Mouse (Mus musculus): ENCODE measurements around the gene Pla2g12b. TPM values are rescaled to one million over a fixed set of nuclear protein-coding genes. Genes with fewer than 3 reads are reported as not detected.

Gene Pla2g12b
- polyA plus RNA-seq (2012; rRNA removed) = not detected in 2 replicates

DNA sequence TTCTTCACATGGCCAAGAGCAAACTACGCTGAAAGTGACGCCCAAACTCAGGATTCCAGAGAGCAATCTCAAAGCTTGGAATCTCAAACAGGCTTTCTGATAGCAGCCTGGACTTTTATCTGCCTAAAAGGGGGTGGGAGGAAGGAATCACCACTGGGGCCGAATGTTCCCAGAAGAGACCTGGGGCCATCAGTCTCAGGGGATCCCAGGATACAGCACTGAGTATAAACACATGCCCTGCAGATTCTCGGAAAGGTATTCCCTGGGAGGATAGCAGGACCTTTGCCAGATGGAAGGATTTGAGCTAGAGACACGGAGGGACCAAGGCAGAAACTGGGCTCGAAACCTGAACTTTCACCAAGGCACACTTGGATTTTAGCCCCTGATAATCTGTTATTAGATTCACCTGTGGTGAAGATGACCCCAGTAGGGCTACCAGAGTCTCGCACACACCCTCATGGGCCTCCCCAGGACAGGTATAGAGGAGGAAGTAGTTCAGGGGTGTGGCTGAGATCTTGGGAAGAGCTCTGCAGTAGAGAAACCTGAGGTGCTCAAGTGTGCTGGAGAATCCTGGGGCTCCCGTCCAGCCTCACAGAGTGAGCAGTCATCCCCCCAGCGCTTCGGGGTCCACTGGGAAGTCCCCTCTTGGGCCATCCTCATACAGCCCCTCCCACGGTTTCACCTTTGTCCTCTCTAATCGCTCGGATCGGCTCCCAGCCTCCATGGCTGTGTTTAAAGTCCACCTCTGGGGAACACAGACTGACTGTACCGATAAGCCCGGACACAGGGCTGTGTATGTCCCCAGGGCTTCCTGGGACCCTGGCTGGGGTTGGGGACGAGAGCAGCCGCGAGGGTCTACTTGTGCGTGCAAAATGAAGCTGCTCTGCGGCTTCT, at the start of gene Pla2g12b:
Gene Pla2g12b, plus strand, starts transcription at position 762 of the 894 bp plus-strand sequence.
- TF ChIP-seq CTCF (IDR thresholded peaks at IDR 0.05; ENCODE audit: extremely low read depth, insufficient read depth, low read length) (no peak), POLR2A (IDR thresholded peaks at IDR 0.05; ENCODE audit: extremely low read depth, insufficient read depth, low read length) (no peak)
- Histone ChIP-seq H3K27ac (ENCODE audit: insufficient read depth, low read length) (no peak within 1 kb of the TSS), H3K4me1 (ENCODE audit: control insufficient read depth, insufficient read depth, low read length) (no peaks in the 10 kb centered on the region), H3K4me3 (ENCODE audit: insufficient read depth, low read length) (no peak within 1 kb of the TSS)

- Histone ChIP-seq H3K27ac (ENCODE audit: insufficient read depth, low read length) (no peak overlapping the region), H3K4me3 (ENCODE audit: insufficient read depth, low read length) (no peak overlapping the region)
- TF ChIP-seq CTCF (IDR thresholded peaks at IDR 0.05; ENCODE audit: extremely low read depth, insufficient read depth, low read length) = no peak
- TF ChIP-seq POLR2A (IDR thresholded peaks at IDR 0.05; ENCODE audit: extremely low read depth, insufficient read depth, low read length) = no peak
These were observed 49.3 kb upstream of the Pla2g12b start for GRCm38 (mm10) chr10:59354120-59354519.

GRCm38 (mm10) chr10:59355020-59355419, 48.4 kb upstream of the Pla2g12b start:
- Histone ChIP-seq H3K27ac (ENCODE audit: insufficient read depth, low read length) (no peak overlapping the region), H3K4me3 (ENCODE audit: insufficient read depth, low read length) (no peak overlapping the region), H3K4me1 (ENCODE audit: control insufficient read depth, insufficient read depth, low read length) (no peaks in the 10 kb centered on the region; the same call in 1 of the 2 replicates)
- TF ChIP-seq POLR2A (IDR thresholded peaks at IDR 0.05; ENCODE audit: extremely low read depth, insufficient read depth, low read length) = no peak
- no peak for TF ChIP-seq CTCF (IDR thresholded peaks at IDR 0.05; ENCODE audit: extremely low read depth, insufficient read depth, low read length)

More at GRCm38 (mm10) chr10:59354120-59354519, 49.3 kb upstream of the Pla2g12b start:
- no peaks in the 10 kb centered on the region; the same call in 1 of the 2 replicates for H3K4me1 ChIP-seq (ENCODE audit: control insufficient read depth, insufficient read depth, low read length)

GRCm38 (mm10) chr10:59358744-59359143, 44.7 kb upstream of the Pla2g12b start:
- H3K4me3 ChIP-seq (ENCODE audit: insufficient read depth, low read length) = no peak overlapping the region
- no peaks in the 10 kb centered on the region for H3K4me1 ChIP-seq (ENCODE audit: control insufficient read depth, insufficient read depth, low read length)
- no peak overlapping the region for H3K27ac ChIP-seq (ENCODE audit: insufficient read depth, low read length)
- TF ChIP-seq CTCF (IDR thresholded peaks at IDR 0.05; ENCODE audit: extremely low read depth, insufficient read depth, low read length) (0 out of 2 replicates have a peak, but pooled peaks have one; percentile 14), POLR2A (IDR thresholded peaks at IDR 0.05; ENCODE audit: extremely low read depth, insufficient read depth, low read length) (no peak)

- no peak overlapping the region for H3K4me3 ChIP-seq (ENCODE audit: insufficient read depth, low read length)
- H3K4me1 ChIP-seq (ENCODE audit: control insufficient read depth, insufficient read depth, low read length) = no peaks in the 10 kb centered on the region
- no peak overlapping the region for H3K27ac ChIP-seq (ENCODE audit: insufficient read depth, low read length)
- TF ChIP-seq CTCF (IDR thresholded peaks at IDR 0.05; ENCODE audit: extremely low read depth, insufficient read depth, low read length) (no peak), POLR2A (IDR thresholded peaks at IDR 0.05; ENCODE audit: extremely low read depth, insufficient read depth, low read length) (no peak)
These were observed 40.3 kb upstream of the Pla2g12b start for GRCm38 (mm10) chr10:59363208-59363607.

DNA sequence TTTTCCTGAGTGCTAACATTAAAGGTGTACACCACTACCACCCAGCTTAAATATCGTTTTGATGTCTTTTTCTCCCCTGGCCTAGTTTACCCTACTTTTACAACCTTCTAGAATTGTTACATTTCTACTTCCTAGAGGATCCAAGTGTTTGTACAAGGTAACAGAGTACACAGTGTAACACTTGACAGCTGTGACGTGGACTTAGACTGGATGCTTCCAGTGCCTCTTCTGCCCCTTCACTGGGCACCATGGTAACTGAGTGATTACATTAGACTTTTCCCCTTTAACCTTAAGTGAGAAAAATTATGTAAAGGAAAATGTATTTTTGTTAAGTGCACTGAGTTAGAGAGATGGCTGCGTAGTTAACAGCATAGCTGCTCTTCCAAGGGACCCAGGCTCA, 38.9 kb upstream of the Pla2g12b start:
- no peak overlapping the region for H3K4me3 ChIP-seq (ENCODE audit: insufficient read depth, low read length)
- H3K27ac ChIP-seq (ENCODE audit: insufficient read depth, low read length) = no peak overlapping the region
- TF ChIP-seq CTCF (IDR thresholded peaks at IDR 0.05; ENCODE audit: extremely low read depth, insufficient read depth, low read length) = no peak
- no peak for TF ChIP-seq POLR2A (IDR thresholded peaks at IDR 0.05; ENCODE audit: extremely low read depth, insufficient read depth, low read length)
- H3K4me1 ChIP-seq (ENCODE audit: control insufficient read depth, insufficient read depth, low read length) = no peaks in the 10 kb centered on the region

GRCm38 (mm10) chr10:59365804-59366589, 37.5 kb upstream of the Pla2g12b start:
- no peak overlapping the region for H3K27ac ChIP-seq (ENCODE audit: insufficient read depth, low read length)
- no peak overlapping the region for H3K4me3 ChIP-seq (ENCODE audit: insufficient read depth, low read length)
- TF ChIP-seq POLR2A (IDR thresholded peaks at IDR 0.05; ENCODE audit: extremely low read depth, insufficient read depth, low read length) = no peak
- no peak for TF ChIP-seq CTCF (IDR thresholded peaks at IDR 0.05; ENCODE audit: extremely low read depth, insufficient read depth, low read length)
- no peaks in the 10 kb centered on the region for H3K4me1 ChIP-seq (ENCODE audit: control insufficient read depth, insufficient read depth, low read length)

DNA sequence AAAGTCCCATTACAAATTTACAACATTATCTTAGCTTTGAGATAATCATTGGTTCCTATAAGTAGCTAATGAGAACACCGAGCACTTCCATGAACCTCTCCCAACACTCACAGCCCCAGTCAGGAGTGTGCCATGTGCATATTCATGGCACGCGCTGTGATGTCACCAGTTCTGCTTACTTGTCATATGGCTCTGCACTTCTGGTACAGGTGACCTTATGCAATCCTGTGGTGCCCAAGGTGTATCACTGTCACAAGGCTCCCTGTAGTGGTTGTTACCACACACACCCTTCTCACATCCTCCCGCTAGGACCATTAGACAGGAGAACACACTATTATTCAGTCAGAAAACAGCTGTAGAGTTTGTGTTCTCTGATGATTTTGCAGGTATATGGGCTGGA, 36.7 kb upstream of the Pla2g12b start:
- Histone ChIP-seq H3K4me1 (ENCODE audit: control insufficient read depth, insufficient read depth, low read length) (no peaks in the 10 kb centered on the region), H3K4me3 (ENCODE audit: insufficient read depth, low read length) (no peak overlapping the region), H3K27ac (ENCODE audit: insufficient read depth, low read length) (no peak overlapping the region)
- no peak for TF ChIP-seq CTCF (IDR thresholded peaks at IDR 0.05; ENCODE audit: extremely low read depth, insufficient read depth, low read length)
- no peak for TF ChIP-seq POLR2A (IDR thresholded peaks at IDR 0.05; ENCODE audit: extremely low read depth, insufficient read depth, low read length)

DNA sequence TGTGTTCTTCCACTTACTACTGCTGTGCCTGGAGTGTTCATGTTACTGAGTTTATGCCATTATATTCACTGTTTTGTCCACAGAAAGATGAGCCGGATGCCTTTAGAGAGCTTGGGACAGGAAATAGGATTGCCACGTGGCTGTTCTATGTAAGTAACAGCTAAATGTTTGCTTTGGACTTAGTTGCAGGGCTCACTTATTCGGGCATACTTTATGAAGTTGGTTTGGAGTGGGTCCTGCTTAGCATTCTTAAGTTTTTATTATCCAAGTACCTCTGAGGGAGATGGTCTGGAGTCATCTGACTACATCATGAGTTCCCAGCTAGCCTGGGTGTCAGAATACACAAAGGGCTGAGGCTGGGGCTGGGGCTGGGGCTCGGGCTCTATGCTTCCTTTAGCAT, 36.3 kb upstream of the Pla2g12b start:
- H3K27ac ChIP-seq (ENCODE audit: insufficient read depth, low read length) = no peak overlapping the region
- H3K4me3 ChIP-seq (ENCODE audit: insufficient read depth, low read length) = no peak overlapping the region
- H3K4me1 ChIP-seq (ENCODE audit: control insufficient read depth, insufficient read depth, low read length) = no peaks in the 10 kb centered on the region
- TF ChIP-seq POLR2A (IDR thresholded peaks at IDR 0.05; ENCODE audit: extremely low read depth, insufficient read depth, low read length) (no peak), CTCF (IDR thresholded peaks at IDR 0.05; ENCODE audit: extremely low read depth, insufficient read depth, low read length) (no peak)
